Mouse (Mus musculus) ES-Bruce4 (cell line): Measurements from ENCODE around the gene Mest.

Source experiments
- CTCF ChIP-seq: IDR thresholded peaks from one replicate; pipeline ENCODE4 v1.8.1; 2011; ENCODE audit warnings: low read depth, low read length
- EP300 ChIP-seq: IDR thresholded peaks from 2 replicates; pipeline ENCODE4 v1.6.1; 2011; ENCODE audit warnings: low read depth, low read length; ENCODE audit not compliant: insufficient read depth
- POLR2A ChIP-seq: IDR thresholded peaks from one replicate; pipeline ENCODE4 v1.8.1; 2011; ENCODE audit warnings: low read length; ENCODE audit not compliant: insufficient read depth

DNA sequence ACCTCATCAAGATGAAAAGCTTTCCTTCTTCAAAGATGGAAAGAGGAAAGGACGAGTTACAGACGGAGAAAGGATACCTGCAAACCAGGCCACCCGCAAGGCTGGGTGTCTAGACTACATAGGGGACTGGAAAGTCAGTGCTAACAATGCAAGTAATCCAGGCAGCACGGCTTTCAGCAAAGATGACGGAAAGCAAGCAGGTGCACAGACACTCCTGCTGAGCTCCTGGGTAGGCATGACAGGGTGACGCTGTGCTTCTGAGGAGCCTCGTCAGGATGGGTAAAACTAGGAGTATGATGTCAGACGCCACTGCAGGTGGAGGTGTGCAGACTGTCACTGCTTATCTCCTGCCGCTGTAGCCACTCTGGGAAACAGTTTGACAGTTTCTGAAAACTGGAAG lies 45.8 kb upstream of the Mest start:
- TF ChIP-seq POLR2A (no peak), CTCF (no peak), EP300 (no peak)
